Mouse (Mus musculus) gonadal fat pad, adult 2 months (tissue): ENCODE data around the gene Gm5475. TPM values are rescaled to one million over a fixed set of nuclear protein-coding genes. Genes with fewer than 3 reads are reported as not detected.
"Not testable (repeated sequence)": the region's sequence is repeated elsewhere in the genome, so short reads cannot be mapped to it uniquely, and the experiment has no call there.

Source experiments
- DNase-seq: peaks from one replicate; pipeline ENCODE4 v3.0.0-alpha.2; 2012; ENCODE audit warnings: low read depth
- polyA plus RNA-seq: library from polyadenylated mRNA; depleted of rRNA; stranded (reverse); fragments of >200 nt; gene quantifications from 2 replicates; pipeline ENCODE4 v1.2.3, GENCODE M21; 2012; rRNA removed

The Gm5475 gene
- polyA plus RNA-seq, result 0.36 and 0.37 TPM in 2 replicates

GRCm38 (mm10) chr15:100421758-100422197 is at the start of gene Gm5475:
Gm5475 (plus strand) TSS chr15:100422147.
- not testable (repeated sequence) for DNase-seq

- DNase-seq, result no peak
These were observed 46.9 kb upstream of the Gm5475 start for GRCm38 (mm10) chr15:100375066-100375465.

GRCm38 (mm10) chr15:100377847-100378505 is 44.0 kb upstream of the Gm5475 start:
- not testable (repeated sequence) for DNase-seq

- DNase-seq, result no peak
These were observed 42.3 kb upstream of the Gm5475 start for GRCm38 (mm10) chr15:100379658-100380057.

GRCm38 (mm10) chr15:100380104-100380503 is 41.8 kb upstream of the Gm5475 start:
- no peak for DNase-seq

GRCm38 (mm10) chr15:100385705-100386104 is 36.2 kb upstream of the Gm5475 start:
- no peak for DNase-seq

GRCm38 (mm10) chr15:100387544-100388223 is 34.3 kb upstream of the Gm5475 start:
- no peak for DNase-seq

GRCm38 (mm10) chr15:100388224-100388835 is 33.6 kb upstream of the Gm5475 start:
- DNase-seq, result no peak

GRCm38 (mm10) chr15:100388886-100389285 is 33.1 kb upstream of the Gm5475 start:
- no peak for DNase-seq

- no peak for DNase-seq
These were observed 30.9 kb upstream of the Gm5475 start for GRCm38 (mm10) chr15:100391066-100391465.

- no peak for DNase-seq
These were observed 30.3 kb upstream of the Gm5475 start for GRCm38 (mm10) chr15:100391599-100391998.

- DNase-seq, result no peak
These were observed 28.9 kb upstream of the Gm5475 start for GRCm38 (mm10) chr15:100393016-100393415.

- no peak for DNase-seq
These were observed 26.4 kb upstream of the Gm5475 start for GRCm38 (mm10) chr15:100395561-100395960.

- DNase-seq, result no peak
These were observed 21.2 kb upstream of the Gm5475 start for GRCm38 (mm10) chr15:100400592-100401250.

- no peak for DNase-seq
These were observed 20.1 kb upstream of the Gm5475 start for GRCm38 (mm10) chr15:100401811-100402210.

GRCm38 (mm10) chr15:100402347-100402746 is 19.6 kb upstream of the Gm5475 start:
- no peak for DNase-seq

- DNase-seq, result no peak
These were observed 19.1 kb upstream of the Gm5475 start for GRCm38 (mm10) chr15:100402798-100403197.

- DNase-seq, result no peak
These were observed 18.5 kb upstream of the Gm5475 start for GRCm38 (mm10) chr15:100403318-100404000.

- DNase-seq, result no peak
These were observed 15.9 kb upstream of the Gm5475 start for GRCm38 (mm10) chr15:100406088-100406487.

- DNase-seq, result no peak
These were observed 10.9 kb upstream of the Gm5475 start for GRCm38 (mm10) chr15:100410918-100411672.

GRCm38 (mm10) chr15:100411731-100412130 is 10.2 kb upstream of the Gm5475 start:
- DNase-seq, result no peak
